Mouse (Mus musculus) small intestine, adult 2 months (tissue): Measurements from ENCODE around the gene Ccdc92b. TPM values are rescaled to one million over a fixed set of nuclear protein-coding genes. Genes with fewer than 3 reads are reported as not detected.

Experiments used
- H3K27ac ChIP-seq: fragments of 200-500 bp; 2 replicates; pipeline ENCODE4 v1.5.1; 2012; ENCODE audit warnings: low read depth, low read length, control low read depth, inconsistent platforms; ENCODE audit not compliant: insufficient read depth
- H3K27me3 ChIP-seq: fragments of 200-500 bp; 2 replicates; pipeline ENCODE4 v1.6.1; 2012; ENCODE audit warnings: mild to moderate bottlenecking, moderate library complexity, low read length, inconsistent platforms; ENCODE audit not compliant: control insufficient read depth, insufficient read depth
- H3K36me3 ChIP-seq: fragments of 200-500 bp; 2 replicates; pipeline ENCODE4 v1.6.1; 2012; ENCODE audit warnings: mild to moderate bottlenecking, low read length, control low read depth, inconsistent platforms; ENCODE audit not compliant: control insufficient read depth, insufficient read depth
- H3K4me1 ChIP-seq: fragments of 200-500 bp; 2 replicates; pipeline ENCODE4 v1.6.1; 2012; ENCODE audit warnings: low read length, inconsistent platforms, mixed read lengths; ENCODE audit not compliant: control insufficient read depth, insufficient read depth, insufficient read length
- H3K4me3 ChIP-seq: fragments of 200-500 bp; 2 replicates; pipeline ENCODE4 v1.5.1; 2012; ENCODE audit warnings: low read depth, mild to moderate bottlenecking, control low read depth, inconsistent platforms, low read length, moderate library complexity
- CTCF ChIP-seq: fragments of 200-500 bp; IDR thresholded peaks from 2 replicates; pipeline ENCODE4 v1.5.1; 2012; ENCODE audit warnings: low read depth, mild to moderate bottlenecking, control low read depth, inconsistent platforms, low read length, moderate library complexity, mixed read lengths; ENCODE audit not compliant: insufficient replicate concordance, insufficient read length; ENCODE audit errors: extremely low read depth
- POLR2A ChIP-seq: fragments of 200-500 bp; IDR thresholded peaks from 2 replicates; pipeline ENCODE4 v1.6.1; 2012; ENCODE audit warnings: low read depth, mild to moderate bottlenecking, control low read depth, inconsistent platforms, low read length, moderate library complexity
- WGBS: fragments of 180-500 bp; shearing (Covaris S2); methylation state at CpG from one replicate; pipeline ENCODE4 v1.1.7; 2018; 5-methylcytosine and 5-hydroxymethylcytosine counted together
- polyA plus RNA-seq: library from polyadenylated mRNA; depleted of rRNA; stranded (reverse); fragments of >200 nt; gene quantifications from 2 replicates; pipeline ENCODE4 v1.2.3, GENCODE M21; 2012

The Ccdc92b gene
- polyA plus RNA-seq, 1 experiment: 0.77 TPM

DNA sequence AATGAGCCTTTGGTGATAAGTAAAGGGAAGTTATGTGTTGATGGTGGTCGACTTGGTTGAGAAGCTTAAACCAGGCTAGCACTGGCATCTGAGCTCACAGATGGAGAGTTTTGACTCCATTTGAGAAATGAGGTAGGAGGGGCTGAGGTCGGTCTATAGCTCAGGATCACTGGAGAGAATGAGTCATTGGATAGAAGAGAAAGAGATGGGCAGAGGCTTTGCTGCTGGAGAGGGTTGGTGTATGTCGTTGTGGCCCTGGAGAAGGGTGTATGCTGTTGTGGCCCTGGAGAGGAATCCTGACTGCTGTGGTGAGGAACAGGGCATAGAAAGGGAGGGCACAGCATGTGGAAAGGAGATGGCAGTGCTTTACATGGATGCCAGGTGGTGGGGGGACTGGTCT is 36.5 kb downstream of the Ccdc92b start:
- peaks cover 14% of the 10 kb centered on the region for H3K4me1 ChIP-seq
- no peak overlapping the region for H3K27ac ChIP-seq
- peaks cover 45% of the 10 kb centered on the region for H3K36me3 ChIP-seq
- WGBS: 73% methylated on average over 3 of the region's 3 CpGs
- H3K4me3 ChIP-seq: no peak overlapping the region
- TF ChIP-seq POLR2A (no peak), CTCF (no peak)
- no peaks in the 10 kb centered on the region for H3K27me3 ChIP-seq

GRCm38 (mm10) chr11:74660336-74660735 is 40.9 kb downstream of the Ccdc92b start:
- TF ChIP-seq CTCF: no peak
- TF ChIP-seq POLR2A: no peak

DNA sequence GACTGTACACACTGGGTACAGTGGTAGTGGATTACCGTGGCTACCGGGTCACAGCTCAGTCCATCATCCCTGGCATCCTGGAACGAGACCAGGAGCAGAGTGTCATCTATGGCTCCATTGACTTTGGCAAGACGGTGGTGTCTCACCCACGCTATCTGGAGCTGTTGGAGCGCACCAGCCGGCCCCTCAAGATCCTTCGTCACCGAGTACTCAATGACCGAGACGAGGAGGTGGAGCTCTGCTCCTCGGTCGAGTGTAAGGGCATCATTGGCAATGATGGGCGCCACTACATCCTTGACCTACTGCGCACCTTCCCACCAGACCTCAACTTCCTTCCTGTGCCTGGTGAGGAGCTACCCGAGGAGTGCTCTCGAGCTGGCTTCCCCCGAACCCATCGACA is 42.2 kb downstream of the Ccdc92b start:
- 86% methylated on average over 19 of the region's 19 CpGs for WGBS
- no peak for TF ChIP-seq POLR2A
- no peak for TF ChIP-seq CTCF
- no peak overlapping the region for H3K4me3 ChIP-seq
- no peaks in the 10 kb centered on the region for H3K27me3 ChIP-seq
- H3K4me1 ChIP-seq: no peaks in the 10 kb centered on the region
- no peak overlapping the region for H3K27ac ChIP-seq
- H3K36me3 ChIP-seq: peaks cover 91% of the 10 kb centered on the region

More at GRCm38 (mm10) chr11:74660336-74660735, 40.9 kb downstream of the Ccdc92b start:
- Histone ChIP-seq H3K4me3 (no peak overlapping the region), H3K27ac (no peak overlapping the region), H3K36me3 (peaks cover 84% of the 10 kb centered on the region), H3K27me3 (no peaks in the 10 kb centered on the region), H3K4me1 (no peaks in the 10 kb centered on the region)
- 88% methylated on average over 13 of the region's 13 CpGs for WGBS

GRCm38 (mm10) chr11:74662221-74662620 is 42.8 kb downstream of the Ccdc92b start:
- H3K27me3 ChIP-seq: no peaks in the 10 kb centered on the region
- H3K4me1 ChIP-seq: no peaks in the 10 kb centered on the region
- TF ChIP-seq POLR2A (no peak), CTCF (no peak)
- 79% methylated on average over 6 of the region's 6 CpGs for WGBS
- H3K27ac ChIP-seq: no peak overlapping the region
- no peak overlapping the region for H3K4me3 ChIP-seq
- peaks cover 93% of the 10 kb centered on the region for H3K36me3 ChIP-seq

- Histone ChIP-seq H3K36me3 (peaks cover 90% of the 10 kb centered on the region), H3K4me3 (no peak overlapping the region), H3K27ac (no peak overlapping the region), H3K4me1 (no peaks in the 10 kb centered on the region), H3K27me3 (no peaks in the 10 kb centered on the region)
- TF ChIP-seq CTCF (no peak), POLR2A (no peak)
- 77% methylated on average over 3 of the region's 3 CpGs for WGBS
Measured at GRCm38 (mm10) chr11:74664279-74664678, 44.9 kb downstream of the Ccdc92b start.

- Histone ChIP-seq H3K36me3 (peaks cover 90% of the 10 kb centered on the region), H3K4me1 (no peaks in the 10 kb centered on the region), H3K27me3 (no peaks in the 10 kb centered on the region), H3K4me3 (no peak overlapping the region), H3K27ac (no peak overlapping the region)
- 89% methylated on average over 8 of the region's 8 CpGs for WGBS
- TF ChIP-seq CTCF (no peak), POLR2A (no peak)
Measured at GRCm38 (mm10) chr11:74664906-74665305, 45.5 kb downstream of the Ccdc92b start.

DNA sequence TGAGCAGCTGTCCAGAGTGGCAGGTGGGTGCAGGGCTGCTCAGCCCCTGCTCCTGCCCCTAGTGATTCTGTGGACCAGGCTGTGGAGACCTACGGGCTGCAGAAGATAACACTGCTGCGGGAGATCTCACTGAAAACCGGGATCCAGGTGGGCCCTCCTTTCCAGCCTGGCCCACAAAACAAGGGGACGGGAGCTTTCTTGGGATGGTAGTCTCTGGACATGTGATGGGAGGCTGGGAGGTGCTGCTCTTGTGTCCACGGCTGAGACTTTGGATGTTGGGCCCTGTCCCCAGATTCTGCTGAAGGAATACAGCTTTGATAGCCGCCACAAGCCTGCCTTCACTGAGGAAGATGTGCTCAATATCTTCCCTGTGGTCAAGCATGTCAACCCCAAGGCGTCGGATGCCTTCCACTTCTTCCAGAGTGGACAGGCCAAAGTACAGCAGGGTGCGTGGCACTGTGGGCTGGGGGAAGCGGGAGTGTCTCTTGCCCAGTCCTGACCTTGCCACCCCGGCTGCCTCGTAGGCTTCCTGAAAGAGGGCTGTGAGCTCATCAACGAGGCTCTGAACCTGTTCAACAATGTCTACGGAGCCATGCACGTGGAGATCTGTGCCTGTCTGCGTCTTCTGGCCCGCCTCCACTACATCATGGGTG is 46.4 kb downstream of the Ccdc92b start:
- Histone ChIP-seq H3K27me3 (no peaks in the 10 kb centered on the region), H3K4me1 (no peaks in the 10 kb centered on the region), H3K27ac (no peak overlapping the region), H3K4me3 (no peak overlapping the region), H3K36me3 (peaks cover 82% of the 10 kb centered on the region)
- WGBS: 88% methylated on average over 17 of the region's 17 CpGs
- no peak for TF ChIP-seq CTCF
- no peak for TF ChIP-seq POLR2A

DNA sequence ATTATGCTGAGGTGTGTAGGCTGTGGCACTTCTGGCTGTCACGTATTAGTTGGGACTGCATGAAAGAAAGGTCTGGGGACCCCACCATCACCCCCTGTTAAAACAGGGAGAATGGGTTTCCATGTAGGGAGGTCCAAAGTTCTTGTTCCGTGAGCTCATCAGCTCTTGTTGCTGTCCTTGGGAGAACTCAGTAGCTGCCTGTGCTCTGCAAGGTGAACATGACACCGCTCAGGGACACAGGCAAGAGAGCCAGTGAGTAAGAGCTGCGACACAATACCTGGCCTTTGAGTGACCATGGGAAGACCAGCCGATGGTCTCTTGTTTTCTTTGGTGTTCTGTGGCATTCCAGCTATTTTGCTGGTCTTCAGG is 46.9 kb downstream of the Ccdc92b start:
- 89% methylated on average over 5 of the region's 5 CpGs for WGBS
- Histone ChIP-seq H3K4me3 (no peak overlapping the region), H3K4me1 (no peaks in the 10 kb centered on the region), H3K27ac (no peak overlapping the region), H3K27me3 (no peaks in the 10 kb centered on the region), H3K36me3 (peaks cover 78% of the 10 kb centered on the region)
- TF ChIP-seq CTCF: no peak
- no peak for TF ChIP-seq POLR2A
